Mouse (Mus musculus) heart, adult 2 months (tissue): ENCODE results near the gene Ntrk3.

Experiments used
- CTCF ChIP-seq: fragments of 200-600 bp; IDR thresholded peaks from 2 replicates; pipeline ENCODE4 v1.8.1; 2022; ENCODE audit warnings: antibody characterized with exemption, mild to moderate bottlenecking, moderate library complexity
- EP300 ChIP-seq: fragments of 200-500 bp; IDR thresholded peaks from 2 replicates; pipeline ENCODE4 v1.6.1; 2011; ENCODE audit warnings: low read depth, low read length, control low read depth; ENCODE audit not compliant: insufficient read depth
- POLR2A ChIP-seq: fragments of 200-500 bp; IDR thresholded peaks from 2 replicates; pipeline ENCODE4 v1.6.1; 2011; ENCODE audit warnings: mild to moderate bottlenecking, low read depth, low read length, control low read depth; ENCODE audit not compliant: insufficient read depth

- TF ChIP-seq CTCF, result no peak
- TF ChIP-seq EP300, result no peak
- TF ChIP-seq POLR2A, result no peak
Measured at GRCm38 (mm10) chr7:78129966-78130365, 607.8 kb downstream of the Ntrk3 start.
